In the genomic region with DNA sequence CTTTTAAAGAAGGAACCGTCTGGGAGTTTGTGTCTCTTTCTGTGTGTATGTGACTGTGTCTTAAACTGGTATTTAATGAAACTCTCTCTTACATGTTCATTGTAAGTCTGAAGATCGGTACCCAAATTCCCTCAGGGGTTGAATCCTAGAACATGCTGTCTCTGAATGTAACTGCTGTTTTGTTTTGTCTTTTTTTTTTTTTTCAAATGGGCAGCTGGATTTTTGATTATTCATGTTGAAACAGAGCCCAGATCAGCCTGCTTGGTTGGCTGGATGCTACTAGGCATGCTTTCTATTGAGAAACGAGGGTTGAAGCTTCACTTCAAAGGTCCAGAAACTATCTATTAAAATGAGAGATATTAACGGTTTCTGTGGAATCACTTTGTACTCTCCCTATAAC, we compare ENCODE assay signal across 23 mouse cellular contexts.
DNase-seq lines count a peak whose midpoint lies in the region; ATAC-seq and TF ChIP-seq lines count a peak whose summit lies in the region.
"Had no signal": no experiment of that assay in that cellular context is flagged by ENCODE, and none has a peak within 500 bp of the region (broad histone marks: within the 10 kb centered on the region; RNA-seq: fewer than 3 reads in every experiment).

No protein-coding gene starts in this region.

- no peak overlapping the region for H3K9ac ChIP-seq in liver, adult 2 months (ENCODE audit: low read depth, low read length)
- no peak overlapping the region for H3K9ac ChIP-seq in liver, embryonic 12.5 days
- H3K9ac ChIP-seq: embryonic facial prominence, embryonic 15.5 days; forebrain, embryonic 12.5 days; heart, embryonic 15.5 days; hindbrain, embryonic 12.5 days had no signal

- intact Hi-C loops in gastrocnemius, adult 2 months (cut with DNase I) = no loop called here
- intact Hi-C loops in gastrocnemius, postnatal 14 days (cut with DNase I; ENCODE audit: low total_unique reads) = no loop called here

- no peak for DNase-seq in gastrocnemius, adult 2 months
- DNase-seq in gastrocnemius, postnatal 14 days = no peak
- DNase-seq in heart, embryonic 10.5 days (ENCODE audit: low spot score) = peak; percentile 9
- no peak for DNase-seq in heart, adult 8-10 months (ENCODE audit: low spot score)
- peak; percentile 29 for DNase-seq in liver, adult 2 months (ENCODE audit: extremely low read depth, low read depth, low spot score)
- DNase-seq in fat pad, adult 2 months (ENCODE audit: extremely low read depth, low read depth, low spot score) = peak; percentile 71
- no peak for DNase-seq in urinary bladder, postnatal 4 days (ENCODE audit: low spot score in 2 of 2)
- DNase-seq: adrenal gland, postnatal 14 days; B cell, adult 2 months; cerebellum, adult 2 months; cerebellum, postnatal 14 days; embryo, embryonic 11 days; gastrocnemius, postnatal 36 days; kidney, adult 11 months had no signal

- H3K4me1 ChIP-seq in heart, embryonic 10.5 days = peaks cover 21% of the 10 kb centered on the region
- peaks cover 4% of the 10 kb centered on the region; the same call in 1 of the 2 replicates for H3K4me1 ChIP-seq in liver, adult 2 months (ENCODE audit: control insufficient read depth, insufficient read depth, low read length)
- H3K4me1 ChIP-seq in liver, embryonic 12.5 days = peaks cover 10% of the 10 kb centered on the region

- H3K4me3 ChIP-seq in gastrocnemius, adult 2 months = no peak overlapping the region
- no peak overlapping the region for H3K4me3 ChIP-seq in heart, embryonic 10.5 days
- H3K4me3 ChIP-seq in liver, adult 2 months (ENCODE audit: insufficient read depth, low read depth, low read length) = no peak overlapping the region
- no peak overlapping the region for H3K4me3 ChIP-seq in liver, embryonic 12.5 days
- H3K4me3 ChIP-seq: embryonic facial prominence, embryonic 15.5 days; forebrain, embryonic 12.5 days; heart, embryonic 15.5 days; hindbrain, embryonic 12.5 days had no signal

- H3K27ac ChIP-seq in gastrocnemius, adult 2 months = peak overlapping the region; percentile 85
- no peak overlapping the region for H3K27ac ChIP-seq in heart, embryonic 10.5 days
- H3K27ac ChIP-seq in liver, adult 2 months (replicated peaks; ENCODE audit: insufficient read depth, low read depth, low read length) = no peak overlapping the region
- H3K27ac ChIP-seq in liver, embryonic 12.5 days = no peak overlapping the region
- H3K27ac ChIP-seq: forebrain, embryonic 12.5 days; hindbrain, embryonic 12.5 days had no signal

- no peak overlapping the region for H3K4me2 ChIP-seq in liver, embryonic 12.5 days
- H3K4me2 ChIP-seq: embryonic facial prominence, embryonic 15.5 days; forebrain, embryonic 12.5 days; heart, embryonic 15.5 days; hindbrain, embryonic 12.5 days had no signal

- H3K79me2 ChIP-seq in liver, adult 2 months (ENCODE audit: control insufficient read depth, insufficient read depth, low read length) = no peaks in the 10 kb centered on the region

- TF ChIP-seq POLR2A in liver, adult 2 months (IDR thresholded peaks at IDR 0.05; ENCODE audit: extremely low read depth, insufficient read depth, low read length) = no peak

- no peaks in the 10 kb centered on the region for H3K27me3 ChIP-seq in heart, embryonic 10.5 days (ENCODE audit: insufficient read depth, poor library complexity, severe bottlenecking)
- no peaks in the 10 kb centered on the region for H3K27me3 ChIP-seq in liver, adult 2 months (ENCODE audit: control insufficient read depth, insufficient read depth, low read length)
- H3K27me3 ChIP-seq in liver, embryonic 12.5 days (replicated peaks) = no peaks in the 10 kb centered on the region
- H3K27me3 ChIP-seq: embryonic facial prominence, embryonic 15.5 days; forebrain, embryonic 12.5 days; heart, embryonic 15.5 days; hindbrain, embryonic 12.5 days had no signal

- peaks cover 40% of the 10 kb centered on the region for H3K36me3 ChIP-seq in heart, embryonic 10.5 days
- peaks cover 86% of the 10 kb centered on the region for H3K36me3 ChIP-seq in liver, adult 2 months (ENCODE audit: control insufficient read depth, insufficient read depth, low read length)
- peaks cover 27% of the 10 kb centered on the region for H3K36me3 ChIP-seq in liver, embryonic 12.5 days
- H3K36me3 ChIP-seq: G1E had no signal

- TF ChIP-seq CTCF in gastrocnemius, adult 2 months (IDR thresholded peaks at IDR 0.05) = no peak
- TF ChIP-seq CTCF in liver, adult 2 months (IDR thresholded peaks at IDR 0.05; ENCODE audit: low read depth, low read length) = no peak

- WGBS in heart, embryonic 10.5 days = 81% methylated on average over 4 of the region's 4 CpGs
- WGBS in liver, adult 2 months = 56% methylated on average over 4 of the region's 4 CpGs
- WGBS in liver, embryonic 12.5 days (ENCODE audit: insufficient replicate concordance) = 69% methylated on average over 4 of the region's 4 CpGs

- H3K9me3 ChIP-seq in heart, embryonic 10.5 days = no peaks in the 10 kb centered on the region
- H3K9me3 ChIP-seq in liver, embryonic 12.5 days (replicated peaks) = no peaks in the 10 kb centered on the region
- H3K9me3 ChIP-seq: embryonic facial prominence, embryonic 15.5 days; forebrain, embryonic 12.5 days; heart, embryonic 15.5 days; hindbrain, embryonic 12.5 days had no signal

- ATAC-seq in liver, embryonic 12.5 days = no peak
- ATAC-seq: CD4-positive, CD25-positive, alpha-beta regulatory T cell, adult 4 months; forebrain, embryonic 16.5 days; hindbrain, embryonic 16.5 days had no signal

Comparison
In these comparisons a context has a peak if more than half of its experiments do, and no peak if none do; other contexts are left out.
1. DNase-seq: peak in heart, embryonic 10.5 days (single experiment), liver, adult 2 months (single experiment) and fat pad, adult 2 months (single experiment); none in gastrocnemius, adult 2 months (single experiment), gastrocnemius, postnatal 14 days (single experiment), heart, adult 8-10 months (single experiment) and urinary bladder, postnatal 4 days (0 of 2).